Mouse (Mus musculus): Measurements from ENCODE around the gene Fgg. TPM values are rescaled to one million over a fixed set of nuclear protein-coding genes. Genes with fewer than 3 reads are reported as not detected.

Gene Fgg
- polyA plus RNA-seq, 1 experiment = 0.06 TPM

- DNase-seq (ENCODE audit: low read depth in 1 of 2, low spot score in 2 of 2) = no peak
- TF ChIP-seq CTCF (IDR thresholded peaks at IDR 0.05; ENCODE audit: extremely low read depth, insufficient read depth, insufficient read length, insufficient replicate concordance) = no peak
- no peak for TF ChIP-seq POLR2A (IDR thresholded peaks at IDR 0.05; ENCODE audit: low read depth, low read length)
- no peak overlapping the region for H3K27ac ChIP-seq (ENCODE audit: insufficient read depth, low read length)
- no peaks in the 10 kb centered on the region for H3K4me1 ChIP-seq (ENCODE audit: control insufficient read depth, insufficient read depth, insufficient read length)
- H3K4me3 ChIP-seq (ENCODE audit: extremely low read depth, insufficient read depth, insufficient read length) = no peak overlapping the region
- no peaks in the 10 kb centered on the region for H3K36me3 ChIP-seq (ENCODE audit: control insufficient read depth, insufficient read depth, low read length)
- no peaks in the 10 kb centered on the region for H3K27me3 ChIP-seq (ENCODE audit: control insufficient read depth, insufficient read depth, low read length)
- 80% methylated on average over 11 of the region's 11 CpGs for WGBS
These were observed 2.8 kb downstream of the Fgg start for GRCm38 (mm10) chr3:83010291-83010690.

GRCm38 (mm10) chr3:83011136-83011535 lies 3.6 kb downstream of the Fgg start:
- no peaks in the 10 kb centered on the region for H3K27me3 ChIP-seq (ENCODE audit: control insufficient read depth, insufficient read depth, low read length)
- H3K36me3 ChIP-seq (ENCODE audit: control insufficient read depth, insufficient read depth, low read length) = no peaks in the 10 kb centered on the region
- TF ChIP-seq POLR2A (IDR thresholded peaks at IDR 0.05; ENCODE audit: low read depth, low read length) = no peak
- no peak for TF ChIP-seq CTCF (IDR thresholded peaks at IDR 0.05; ENCODE audit: extremely low read depth, insufficient read depth, insufficient read length, insufficient replicate concordance)
- DNase-seq (ENCODE audit: low read depth in 1 of 2, low spot score in 2 of 2) = no peak
- no peak overlapping the region for H3K4me3 ChIP-seq (ENCODE audit: extremely low read depth, insufficient read depth, insufficient read length)
- 84% methylated on average over 4 of the region's 4 CpGs for WGBS
- H3K4me1 ChIP-seq (ENCODE audit: control insufficient read depth, insufficient read depth, insufficient read length) = no peaks in the 10 kb centered on the region
- H3K27ac ChIP-seq (ENCODE audit: insufficient read depth, low read length) = no peak overlapping the region

DNA sequence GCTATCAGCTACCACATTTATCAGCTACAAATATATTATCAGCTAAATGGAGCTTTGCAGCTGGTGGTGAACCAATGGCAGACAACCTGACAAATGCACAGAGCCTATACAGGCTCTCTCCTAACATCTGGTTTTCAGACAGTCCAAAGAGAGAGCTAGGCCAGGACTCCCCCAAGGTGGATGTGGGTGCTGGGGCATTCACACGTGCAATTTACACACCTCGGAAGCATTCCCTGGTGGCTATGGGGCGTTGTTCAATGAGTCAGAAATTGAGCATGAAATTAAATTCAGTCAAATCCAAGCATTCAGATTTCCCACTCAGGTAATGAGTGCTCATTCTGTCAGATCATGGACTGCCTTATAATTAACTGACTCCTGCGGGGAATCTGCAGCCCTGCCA lies 4.0 kb downstream of the Fgg start:
- no peaks in the 10 kb centered on the region for H3K36me3 ChIP-seq (ENCODE audit: control insufficient read depth, insufficient read depth, low read length)
- H3K27ac ChIP-seq (ENCODE audit: insufficient read depth, low read length) = no peak overlapping the region
- no peak for DNase-seq (ENCODE audit: low read depth in 1 of 2, low spot score in 2 of 2)
- no peaks in the 10 kb centered on the region for H3K4me1 ChIP-seq (ENCODE audit: control insufficient read depth, insufficient read depth, insufficient read length)
- no peak overlapping the region for H3K4me3 ChIP-seq (ENCODE audit: extremely low read depth, insufficient read depth, insufficient read length)
- TF ChIP-seq POLR2A (IDR thresholded peaks at IDR 0.05; ENCODE audit: low read depth, low read length) (no peak), CTCF (IDR thresholded peaks at IDR 0.05; ENCODE audit: extremely low read depth, insufficient read depth, insufficient read length, insufficient replicate concordance) (no peak)
- 90% methylated on average over 4 of the region's 4 CpGs for WGBS
- H3K27me3 ChIP-seq (ENCODE audit: control insufficient read depth, insufficient read depth, low read length) = no peaks in the 10 kb centered on the region

GRCm38 (mm10) chr3:83012636-83013035 lies 5.1 kb downstream of the Fgg start:
- no peaks in the 10 kb centered on the region for H3K36me3 ChIP-seq (ENCODE audit: control insufficient read depth, insufficient read depth, low read length)

DNA sequence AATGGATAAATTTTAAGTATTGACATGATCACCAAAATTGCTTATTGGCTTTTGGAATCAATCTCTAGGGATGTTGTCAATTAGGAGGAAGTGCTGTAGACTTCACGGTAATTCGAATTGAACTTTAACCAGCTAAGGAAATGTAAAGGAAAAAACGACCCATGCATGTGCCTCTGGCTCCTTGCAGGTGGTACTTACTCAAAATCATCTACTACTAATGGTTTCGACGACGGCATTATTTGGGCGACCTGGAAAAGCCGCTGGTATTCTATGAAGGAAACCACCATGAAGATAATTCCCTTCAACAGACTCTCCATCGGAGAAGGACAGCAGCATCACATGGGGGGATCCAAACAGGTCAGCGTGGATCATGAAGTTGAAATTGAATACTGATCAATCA lies 6.4 kb downstream of the Fgg start:
- no peak for DNase-seq (ENCODE audit: low read depth in 1 of 2, low spot score in 2 of 2)
- Histone ChIP-seq H3K4me1 (ENCODE audit: control insufficient read depth, insufficient read depth, insufficient read length) (no peaks in the 10 kb centered on the region), H3K36me3 (ENCODE audit: control insufficient read depth, insufficient read depth, low read length) (no peaks in the 10 kb centered on the region), H3K4me3 (ENCODE audit: extremely low read depth, insufficient read depth, insufficient read length) (no peak overlapping the region), H3K27me3 (ENCODE audit: control insufficient read depth, insufficient read depth, low read length) (no peaks in the 10 kb centered on the region), H3K27ac (ENCODE audit: insufficient read depth, low read length) (no peak overlapping the region)
- WGBS = 88% methylated on average over 10 of the region's 10 CpGs
- TF ChIP-seq CTCF (IDR thresholded peaks at IDR 0.05; ENCODE audit: extremely low read depth, insufficient read depth, insufficient read length, insufficient replicate concordance) = no peak
- TF ChIP-seq POLR2A (IDR thresholded peaks at IDR 0.05; ENCODE audit: low read depth, low read length) = no peak

More at GRCm38 (mm10) chr3:83012636-83013035, 5.1 kb downstream of the Fgg start:
- Histone ChIP-seq H3K4me3 (ENCODE audit: extremely low read depth, insufficient read depth, insufficient read length) (no peak overlapping the region), H3K27ac (ENCODE audit: insufficient read depth, low read length) (no peak overlapping the region), H3K27me3 (ENCODE audit: control insufficient read depth, insufficient read depth, low read length) (no peaks in the 10 kb centered on the region), H3K4me1 (ENCODE audit: control insufficient read depth, insufficient read depth, insufficient read length) (no peaks in the 10 kb centered on the region)
- DNase-seq (ENCODE audit: low read depth in 1 of 2, low spot score in 2 of 2) = no peak
- WGBS = 92% methylated on average over 19 of the region's 19 CpGs
- no peak for TF ChIP-seq CTCF (IDR thresholded peaks at IDR 0.05; ENCODE audit: extremely low read depth, insufficient read depth, insufficient read length, insufficient replicate concordance)
- no peak for TF ChIP-seq POLR2A (IDR thresholded peaks at IDR 0.05; ENCODE audit: low read depth, low read length)

GRCm38 (mm10) chr3:83016236-83016635 lies 8.7 kb downstream of the Fgg start:
- no peak for DNase-seq (ENCODE audit: low read depth in 1 of 2, low spot score in 2 of 2)
- Histone ChIP-seq H3K36me3 (ENCODE audit: control insufficient read depth, insufficient read depth, low read length) (no peaks in the 10 kb centered on the region), H3K4me3 (ENCODE audit: extremely low read depth, insufficient read depth, insufficient read length) (no peak overlapping the region), H3K4me1 (ENCODE audit: control insufficient read depth, insufficient read depth, insufficient read length) (no peaks in the 10 kb centered on the region), H3K27me3 (ENCODE audit: control insufficient read depth, insufficient read depth, low read length) (no peaks in the 10 kb centered on the region), H3K27ac (ENCODE audit: insufficient read depth, low read length) (no peak overlapping the region)
- 68% methylated on average over 1 of the region's 1 CpGs for WGBS
- TF ChIP-seq CTCF (IDR thresholded peaks at IDR 0.05; ENCODE audit: extremely low read depth, insufficient read depth, insufficient read length, insufficient replicate concordance) (no peak), POLR2A (IDR thresholded peaks at IDR 0.05; ENCODE audit: low read depth, low read length) (no peak)

- DNase-seq (ENCODE audit: low read depth in 1 of 2, low spot score in 2 of 2) = no peak
- TF ChIP-seq POLR2A (IDR thresholded peaks at IDR 0.05; ENCODE audit: low read depth, low read length) (no peak), CTCF (IDR thresholded peaks at IDR 0.05; ENCODE audit: extremely low read depth, insufficient read depth, insufficient read length, insufficient replicate concordance) (no peak)
- Histone ChIP-seq H3K27me3 (ENCODE audit: control insufficient read depth, insufficient read depth, low read length) (no peaks in the 10 kb centered on the region), H3K27ac (ENCODE audit: insufficient read depth, low read length) (no peak overlapping the region), H3K36me3 (ENCODE audit: control insufficient read depth, insufficient read depth, low read length) (no peaks in the 10 kb centered on the region), H3K4me3 (ENCODE audit: extremely low read depth, insufficient read depth, insufficient read length) (no peak overlapping the region), H3K4me1 (ENCODE audit: control insufficient read depth, insufficient read depth, insufficient read length) (no peaks in the 10 kb centered on the region)
- WGBS = 81% methylated on average over 2 of the region's 2 CpGs
These were observed 12.9 kb downstream of the Fgg start for GRCm38 (mm10) chr3:83020387-83020786.

Data from spleen, adult 2 months (tissue).